Comparison of ENCODE assay signal across 10 mouse cellular contexts in genomic region chr4:154749160-154749559, GRCm38 (mm10).
DNase-seq lines count a peak whose midpoint lies in the region; ATAC-seq and TF ChIP-seq lines count a peak whose summit lies in the region.
"Had no signal": no experiment of that assay in that cellular context is flagged by ENCODE, and none has a peak within 500 bp of the region (broad histone marks: within the 10 kb centered on the region; RNA-seq: fewer than 3 reads in every experiment).

No protein-coding gene starts in this region.

- TF ChIP-seq POLR2A in olfactory bulb, adult 2 months (IDR thresholded peaks at IDR 0.05; ENCODE audit: insufficient read depth, low read depth, low read length), result no peak

- DNase-seq in CD4-positive, CD25-positive, alpha-beta regulatory T cell, adult 2 months (ENCODE audit: low read depth, low spot score), result peak; percentile 41
- DNase-seq in kidney, postnatal 10 days, result peak; percentile 61
- no peak for DNase-seq in kidney, adult 8-10 months
- DNase-seq in NIH3T3 (ENCODE audit: low read depth), result peak; percentile 36
- no peak for DNase-seq in right cerebral cortex, postnatal 25 days

- TF ChIP-seq CTCF in olfactory bulb, adult 2 months (IDR thresholded peaks at IDR 0.05; ENCODE audit: insufficient read depth, low read depth, low read length), result peak; percentile 42

- ATAC-seq in CD4-positive, CD25-positive, alpha-beta regulatory T cell, adult 4 months, result no peak
- peak; percentile 46 to 62; a peak in 2 of 4 replicates for ATAC-seq in hematopoietic stem cell, adult 5-6 weeks (replicated peaks in 1 of 2; ENCODE audit: insufficient read depth in 1 of 2, low FRiP score in 2 of 2, low TSS enrichment in 1 of 2, low read depth in 1 of 2, poor library complexity in 2 of 2, severe bottlenecking in 2 of 2)

- WGBS in olfactory bulb, adult 2 months, result 51% methylated on average over 9 of the region's 9 CpGs

- H3K27ac ChIP-seq in olfactory bulb, adult 2 months (ENCODE audit: insufficient read depth, low read depth, low read length), result no peak overlapping the region
- H3K27ac ChIP-seq: lung, embryonic 15.5 days had no signal

- H3K4me3 ChIP-seq in olfactory bulb, adult 2 months (ENCODE audit: insufficient read depth, low read depth, low read length), result no peak overlapping the region
- H3K4me3 ChIP-seq: erythroblast, embryonic 14.5 days; lung, embryonic 15.5 days had no signal

- peaks cover 6% of the 10 kb centered on the region; the same call in 1 of the 2 replicates for H3K4me1 ChIP-seq in olfactory bulb, adult 2 months (ENCODE audit: control insufficient read depth, insufficient read depth, low read length)
- H3K4me1 ChIP-seq: lung, embryonic 15.5 days had no signal

Comparison
In these comparisons a context has a peak if more than half of its experiments do, and no peak if none do; other contexts are left out.
1. DNase-seq: peak in CD4-positive, CD25-positive, alpha-beta regulatory T cell, adult 2 months (single experiment), kidney, postnatal 10 days (single experiment) and NIH3T3 (single experiment); none in kidney, adult 8-10 months (0 of 2) and right cerebral cortex, postnatal 25 days (single experiment).